25 mouse cellular contexts compared by ENCODE assay signal in genomic region chr6:87123406-87123805, GRCm38 (mm10). TPM values are rescaled to one million over a fixed set of nuclear protein-coding genes. Genes with fewer than 3 reads are reported as not detected.
"Had no signal": no experiment of that assay in that cellular context is flagged by ENCODE, and none has a peak within 500 bp of the region (broad histone marks: within the 10 kb centered on the region; RNA-seq: fewer than 3 reads in every experiment).

No protein-coding gene starts in this region.

- H3K4me1 ChIP-seq: hindbrain, embryonic 13.5 days; hindbrain, embryonic 15.5 days had no signal

- DNase-seq: gastrocnemius, postnatal 14 days; gastrocnemius, postnatal 36 days; heart, adult 18-20 months; heart, postnatal 10 days; kidney, adult 11 months; kidney, adult 2 months; kidney, adult 9 months; kidney, postnatal 14 days; kidney, postnatal 36 days; layer of hippocampus, adult 9-11 months; layer of hippocampus, postnatal 36 days; left cerebral cortex, postnatal 4 days had no signal

- H3K4me2 ChIP-seq: heart, embryonic 12.5 days; hindbrain, embryonic 13.5 days; hindbrain, embryonic 15.5 days; kidney, embryonic 15.5 days; limb, embryonic 13.5 days; limb, embryonic 15.5 days had no signal

- H3K9me3 ChIP-seq: heart, embryonic 10.5 days; heart, embryonic 12.5 days; hindbrain, embryonic 13.5 days; hindbrain, embryonic 15.5 days; kidney, embryonic 15.5 days; limb, embryonic 13.5 days; limb, embryonic 15.5 days had no signal

- H3K27ac ChIP-seq: heart, embryonic 10.5 days; hindbrain, embryonic 13.5 days; hindbrain, embryonic 15.5 days; hindbrain, postnatal 0 days; kidney, embryonic 15.5 days; kidney, postnatal 0 days; limb, embryonic 13.5 days; limb, embryonic 15.5 days had no signal

- H3K36me3 ChIP-seq: heart, embryonic 10.5 days; heart, embryonic 12.5 days; hindbrain, embryonic 13.5 days; hindbrain, embryonic 15.5 days; kidney, embryonic 15.5 days; limb, embryonic 13.5 days; limb, embryonic 15.5 days had no signal

- ATAC-seq: hindbrain, postnatal 0 days; intestine, embryonic 16.5 days had no signal

- H3K9ac ChIP-seq: heart, embryonic 12.5 days; hindbrain, embryonic 13.5 days; hindbrain, embryonic 15.5 days; kidney, embryonic 15.5 days; limb, embryonic 13.5 days; limb, embryonic 15.5 days had no signal

- H3K27me3 ChIP-seq: heart, embryonic 12.5 days; hindbrain, embryonic 13.5 days; hindbrain, embryonic 15.5 days; kidney, embryonic 15.5 days; limb, embryonic 13.5 days; limb, embryonic 15.5 days had no signal

- H3K4me3 ChIP-seq: heart, embryonic 10.5 days; heart, embryonic 12.5 days; hindbrain, embryonic 13.5 days; hindbrain, embryonic 15.5 days; kidney, embryonic 15.5 days; limb, embryonic 13.5 days; limb, embryonic 15.5 days had no signal

RNA-seq across cellular contexts. Expression of gene D6Ertd527e, which starts 18.9 kb away (rescaled TPM):
- polyA plus RNA-seq: heart, embryonic 10.5 days; heart, embryonic 14.5 days; hindbrain, embryonic 11.5 days; liver, adult 2 months had no signal
